Mouse (Mus musculus) lung, postnatal 0 days (tissue): Measurements from ENCODE around the gene D930007J09Rik.

Source experiments
- CTCF ChIP-seq: IDR thresholded peaks from 2 replicates; pipeline ENCODE4 v1.5.1; 2016; ENCODE audit warnings: antibody characterized with exemption, mild to moderate bottlenecking
- EP300 ChIP-seq: IDR thresholded peaks from 2 replicates; pipeline ENCODE4 v1.6.1; 2016; ENCODE audit warnings: antibody characterized with exemption, mild to moderate bottlenecking, control low read depth

DNA sequence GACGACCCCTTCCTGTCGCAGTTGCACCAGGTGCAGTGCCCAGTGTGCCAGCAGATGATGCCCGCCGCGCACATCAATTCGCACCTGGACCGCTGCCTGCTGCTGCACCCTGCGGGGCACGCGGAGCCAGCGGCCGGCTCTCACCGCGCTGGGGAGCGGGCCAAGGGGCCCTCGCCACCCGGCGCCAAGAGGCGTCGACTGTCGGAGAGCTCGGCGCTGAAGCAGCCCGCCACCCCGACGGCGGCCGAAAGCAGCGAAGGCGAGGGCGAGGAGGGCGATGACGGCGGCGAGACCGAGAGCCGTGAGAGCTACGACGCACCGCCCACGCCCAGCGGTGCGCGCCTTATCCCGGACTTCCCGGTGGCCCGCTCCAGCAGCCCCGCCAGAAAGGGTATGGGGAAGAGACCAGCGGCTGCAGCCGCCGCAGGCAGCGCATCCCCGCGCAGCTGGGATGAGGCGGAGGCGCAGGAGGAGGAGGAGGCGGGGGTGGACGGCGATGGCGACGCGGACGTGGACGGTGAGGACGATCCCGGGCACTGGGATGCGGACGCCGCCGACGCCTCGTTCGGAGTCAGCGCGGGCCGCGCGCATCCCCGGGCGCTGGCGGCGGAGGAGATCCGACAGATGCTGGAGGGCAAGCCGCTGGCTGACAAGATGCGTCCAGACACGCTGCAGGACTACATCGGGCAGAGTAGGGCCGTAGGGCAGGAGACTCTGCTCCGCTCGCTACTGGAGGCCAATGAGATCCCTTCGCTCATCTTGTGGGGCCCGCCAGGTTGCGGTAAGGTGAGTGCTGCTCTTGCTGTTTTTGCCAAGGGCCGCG, at the start of gene D930007J09Rik:
- TF ChIP-seq CTCF = no peak
- TF ChIP-seq EP300 = no peak
